Mouse (Mus musculus) midbrain, postnatal 0 days (tissue): ENCODE measurements around the gene Cd27. TPM values are rescaled to one million over a fixed set of nuclear protein-coding genes. Genes with fewer than 3 reads are reported as not detected.
A peak's percentile ranks its signal among the peaks of the same experiment; 100 is the strongest.
"Not testable (repeated sequence)": the region's sequence is repeated elsewhere in the genome, so short reads cannot be mapped to it uniquely, and the experiment has no call there.

ENCODE experiments used
- ATAC-seq: fragments of 200-750 bp; cut with Nextera tagmentation; 2 replicates; pipeline ENCODE4 v1.8.0; 2017; ENCODE audit warnings: moderate number of reproducible peaks, mild to moderate bottlenecking, moderate TSS enrichment, moderate library complexity; ENCODE audit not compliant: low FRiP score
- DNase-seq: peaks from one replicate; pipeline ENCODE4 v3.0.0-alpha.2; 2015; ENCODE audit warnings: low spot score
- H3K27ac ChIP-seq: fragments of 300-500 bp; sonication (generic); 2 replicates; pipeline ENCODE4 v1.5.1; 2014; ENCODE audit warnings: low read depth, mild to moderate bottlenecking, low read length, mixed read lengths
- H3K27me3 ChIP-seq: fragments of 300-500 bp; sonication (generic); 2 replicates; pipeline ENCODE4 v1.6.1; 2014; ENCODE audit warnings: low read length, control low read depth, mixed read lengths; ENCODE audit not compliant: insufficient read depth
- H3K36me3 ChIP-seq: fragments of 300-500 bp; sonication (generic); 2 replicates; pipeline ENCODE4 v1.6.1; 2014; ENCODE audit warnings: low read length, control low read depth, mixed read lengths; ENCODE audit not compliant: insufficient read depth
- H3K4me1 ChIP-seq: fragments of 300-500 bp; sonication (generic); 2 replicates; pipeline ENCODE4 v1.6.1; 2014; ENCODE audit warnings: mild to moderate bottlenecking, control low read depth, antibody characterized with exemption, low read length, mixed read lengths; ENCODE audit not compliant: insufficient read depth
- H3K4me2 ChIP-seq: fragments of 300-500 bp; sonication (generic); 2 replicates; pipeline ENCODE4 v1.6.1; 2014; ENCODE audit warnings: low read depth, mild to moderate bottlenecking, low read length, mixed read lengths; ENCODE audit not compliant: poor library complexity, severe bottlenecking
- H3K4me3 ChIP-seq: fragments of 300-500 bp; sonication (generic); 2 replicates; pipeline ENCODE4 v1.5.1; 2014; ENCODE audit warnings: low read depth, mild to moderate bottlenecking, low read length, moderate library complexity
- H3K9ac ChIP-seq: fragments of 300-500 bp; sonication (generic); replicated peaks from 2 replicates; pipeline ENCODE4 v1.6.1; 2014; ENCODE audit warnings: mild to moderate bottlenecking, low read length, moderate library complexity, mixed read lengths; ENCODE audit not compliant: poor library complexity, severe bottlenecking
- H3K9me3 ChIP-seq: fragments of 300-500 bp; sonication (generic); 2 replicates; pipeline ENCODE4 v1.6.1; 2016; ENCODE audit warnings: low read length, control low read depth
- CTCF ChIP-seq: IDR thresholded peaks from 2 replicates; pipeline ENCODE4 v1.5.1; 2016; ENCODE audit warnings: antibody characterized with exemption, mild to moderate bottlenecking
- WGBS: fragments of 180-500 bp; shearing (Covaris S2); extraction: QIAGEN DNeasy Blood & Tissue Kit; methylation state at CpG from one replicate; pipeline ENCODE4 v1.1.7; 2014; 5-methylcytosine and 5-hydroxymethylcytosine counted together
- polyA plus RNA-seq: library from polyadenylated mRNA; unstranded; fragments of >200 nt; fragmentation: Nextera tagmentation; extraction: Ambion mirVana; gene quantifications from 2 replicates; pipeline ENCODE4 v1.2.1, GENCODE M21; 2015
- total RNA-seq: library from RNA; depleted of rRNA; stranded (reverse); fragments of >200 nt; gene quantifications from 2 replicates; pipeline ENCODE4 v1.2.3, GENCODE M21; 2014; rRNA removed

Cd27 gene
- total RNA-seq (not detected in 2 replicates), polyA plus RNA-seq (0.70 TPM in 1 of 2 replicates, not detected in the other)

- 26% methylated on average over 6 of the region's 6 CpGs for WGBS
Observed at GRCm38 (mm10) chr6:125236782-125237181, at the start of gene Cd27. Gene Cd27 (minus strand): TSS chr6:125237010.

GRCm38 (mm10) chr6:125285890-125286289 is 49.1 kb upstream of the Cd27 start, which contains the start of gene Tuba3a:
Gene Tuba3a (minus strand): TSS chr6:125286042.
- ATAC-seq (0 out of 2 replicates have a peak, but pooled peaks have one; percentile 34), DNase-seq (no peak)
- H3K27ac ChIP-seq: no peak within 1 kb of the TSS
- no peak within 1 kb of the TSS for H3K4me3 ChIP-seq
- H3K9me3 ChIP-seq: no peaks in the 10 kb centered on the region
- H3K4me1 ChIP-seq: no peaks in the 10 kb centered on the region
- no peak within 1 kb of the TSS for H3K9ac ChIP-seq
- H3K36me3 ChIP-seq: no peaks in the 10 kb centered on the region
- TF ChIP-seq CTCF: no peak
- WGBS: 97% methylated on average over 22 of the region's 22 CpGs
- H3K27me3 ChIP-seq: no peaks in the 10 kb centered on the region
- H3K4me2 ChIP-seq: no peak within 1 kb of the TSS

More at GRCm38 (mm10) chr6:125236782-125237181, at the start of gene Cd27:
- no peak within 1 kb of the TSS for H3K4me3 ChIP-seq
- no peaks in the 10 kb centered on the region for H3K27me3 ChIP-seq
- H3K27ac ChIP-seq: no peak within 1 kb of the TSS
- TF ChIP-seq CTCF: no peak
- no peak for DNase-seq
- ATAC-seq: no peak
- H3K36me3 ChIP-seq: no peaks in the 10 kb centered on the region
- no peaks in the 10 kb centered on the region for H3K9me3 ChIP-seq
- H3K4me2 ChIP-seq: no peak within 1 kb of the TSS
- H3K9ac ChIP-seq: no peak within 1 kb of the TSS
- H3K4me1 ChIP-seq: no peaks in the 10 kb centered on the region

- no peaks in the 10 kb centered on the region for H3K4me1 ChIP-seq
- H3K9me3 ChIP-seq: no peaks in the 10 kb centered on the region
- ATAC-seq (no peak), DNase-seq (no peak)
- H3K4me2 ChIP-seq: no peak overlapping the region
- no peak overlapping the region for H3K4me3 ChIP-seq
- H3K27ac ChIP-seq: no peak overlapping the region
- no peak overlapping the region for H3K9ac ChIP-seq
- no peaks in the 10 kb centered on the region for H3K36me3 ChIP-seq
- H3K27me3 ChIP-seq: no peaks in the 10 kb centered on the region
- WGBS: 97% methylated on average over 7 of the region's 7 CpGs
- no peak for TF ChIP-seq CTCF
Observed at GRCm38 (mm10) chr6:125284751-125285150, 47.9 kb upstream of the Cd27 start.

GRCm38 (mm10) chr6:125284250-125284649 is 47.4 kb upstream of the Cd27 start:
- Histone ChIP-seq H3K4me2 (no peak overlapping the region), H3K27me3 (no peaks in the 10 kb centered on the region), H3K4me3 (no peak overlapping the region), H3K36me3 (no peaks in the 10 kb centered on the region), H3K27ac (no peak overlapping the region), H3K4me1 (no peaks in the 10 kb centered on the region), H3K9ac (no peak overlapping the region), H3K9me3 (no peaks in the 10 kb centered on the region)
- no peak for ATAC-seq
- no peak for TF ChIP-seq CTCF
- WGBS: 72% methylated on average over 8 of the region's 8 CpGs
- peak; percentile 5 for DNase-seq

- not testable (repeated sequence) for H3K27ac ChIP-seq, H3K9ac ChIP-seq, H3K4me1 ChIP-seq, ATAC-seq, H3K4me2 ChIP-seq, DNase-seq, H3K4me3 ChIP-seq, H3K27me3 ChIP-seq, H3K36me3 ChIP-seq, H3K9me3 ChIP-seq
- WGBS: 91% methylated on average over 13 of the region's 13 CpGs
Observed at GRCm38 (mm10) chr6:125282721-125283120, 45.9 kb upstream of the Cd27 start.

- Histone ChIP-seq H3K4me2 (no peak overlapping the region), H3K36me3 (no peaks in the 10 kb centered on the region), H3K27me3 (no peaks in the 10 kb centered on the region), H3K4me1 (no peaks in the 10 kb centered on the region), H3K9ac (no peak overlapping the region), H3K9me3 (no peaks in the 10 kb centered on the region), H3K4me3 (no peak overlapping the region), H3K27ac (no peak overlapping the region)
- WGBS: 63% methylated on average over 8 of the region's 8 CpGs
- no peak for ATAC-seq
- no peak for DNase-seq
- no peak for TF ChIP-seq CTCF
Observed at GRCm38 (mm10) chr6:125279729-125280128, 42.9 kb upstream of the Cd27 start.
